Mouse (Mus musculus) kidney, postnatal 0 days (tissue): ENCODE data around the gene Nup160. TPM values are rescaled to one million over a fixed set of nuclear protein-coding genes. Genes with fewer than 3 reads are reported as not detected.

ENCODE experiments used
- ATAC-seq: fragments of 200-750 bp; cut with Nextera tagmentation; replicated peaks from 2 replicates; pipeline ENCODE4 v1.8.0; 2017; ENCODE audit warnings: low read depth, moderate number of reproducible peaks, moderate TSS enrichment, moderate library complexity; ENCODE audit not compliant: low FRiP score
- DNase-seq: peaks from one replicate; pipeline ENCODE4 v3.0.0-alpha.2; 2016; ENCODE audit warnings: low spot score
- H3K27ac ChIP-seq: fragments of 300-500 bp; sonication (generic); 2 replicates; pipeline ENCODE4 v1.5.1; 2014; ENCODE audit warnings: mild to moderate bottlenecking
- H3K27me3 ChIP-seq: fragments of 300-500 bp; sonication (generic); 2 replicates; pipeline ENCODE4 v1.6.1; 2014; ENCODE audit warnings: low read length, mixed read lengths; ENCODE audit not compliant: insufficient read depth
- H3K36me3 ChIP-seq: fragments of 300-500 bp; sonication (generic); 2 replicates; pipeline ENCODE4 v1.6.1; 2014; ENCODE audit warnings: low read length, mixed read lengths; ENCODE audit not compliant: insufficient read depth
- H3K4me1 ChIP-seq: fragments of 300-500 bp; sonication (generic); replicated peaks from 2 replicates; pipeline ENCODE4 v1.6.1; 2014; ENCODE audit warnings: antibody characterized with exemption, low read length, mixed read lengths; ENCODE audit not compliant: insufficient read depth
- H3K4me2 ChIP-seq: fragments of 300-500 bp; sonication (generic); 2 replicates; pipeline ENCODE4 v1.6.1; 2014; ENCODE audit warnings: mild to moderate bottlenecking, low read length, moderate library complexity, mixed read lengths
- H3K4me3 ChIP-seq: fragments of 300-500 bp; sonication (generic); replicated peaks from 2 replicates; pipeline ENCODE4 v1.5.1; 2014; ENCODE audit warnings: low read depth, low read length
- H3K9ac ChIP-seq: fragments of 300-500 bp; sonication (generic); 2 replicates; pipeline ENCODE4 v1.6.1; 2014; ENCODE audit warnings: low read depth, low read length
- H3K9me3 ChIP-seq: fragments of 300-500 bp; sonication (generic); replicated peaks from 2 replicates; pipeline ENCODE4 v1.6.1; 2016; ENCODE audit warnings: low read length, inconsistent platforms, mixed read lengths
- CTCF ChIP-seq: IDR thresholded peaks from 2 replicates; pipeline ENCODE4 v1.5.1; 2016; ENCODE audit warnings: antibody characterized with exemption, low read depth, mild to moderate bottlenecking, moderate library complexity
- WGBS: fragments of 180-500 bp; shearing (Covaris S2); extraction: QIAGEN DNeasy Blood & Tissue Kit; methylation state at CpG from one replicate; pipeline ENCODE4 v1.1.7; 2014; 5-methylcytosine and 5-hydroxymethylcytosine counted together
- polyA plus RNA-seq: library from polyadenylated mRNA; unstranded; fragments of >200 nt; fragmentation: Nextera tagmentation; extraction: Ambion mirVana; gene quantifications from 2 replicates; pipeline ENCODE4 v1.2.1, GENCODE M21; 2015

Nup160 gene
- polyA plus RNA-seq, 1 experiment from 2014 or later: 19.9 TPM

GRCm38 (mm10) chr2:90739327-90739726, 62.3 kb downstream of the Nup160 start:
- H3K9me3 ChIP-seq: no peaks in the 10 kb centered on the region

DNA sequence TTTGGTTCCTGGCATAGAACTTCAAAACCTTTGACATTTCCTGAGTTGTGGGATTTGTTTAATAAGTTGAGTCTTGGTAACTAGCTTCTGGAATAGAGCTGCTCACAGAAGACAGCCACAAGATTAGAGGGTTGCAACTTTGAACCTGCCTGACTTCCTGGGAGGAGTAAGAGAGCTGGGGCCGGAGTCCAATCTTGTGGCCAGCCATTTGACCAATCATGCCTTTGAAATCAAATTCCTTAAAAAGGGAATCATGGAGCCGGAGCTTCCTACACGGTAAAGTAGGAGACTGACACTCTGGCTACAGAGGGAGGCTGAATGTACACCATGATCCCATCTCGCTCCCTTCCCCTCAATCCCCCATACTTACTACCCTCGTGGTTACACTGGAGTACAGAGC, 62.9 kb downstream of the Nup160 start:
- Histone ChIP-seq H3K4me2 (no peak overlapping the region), H3K9me3 (no peaks in the 10 kb centered on the region), H3K9ac (no peak overlapping the region), H3K4me3 (no peak overlapping the region), H3K4me1 (no peaks in the 10 kb centered on the region), H3K36me3 (peaks cover 13% of the 10 kb centered on the region; the same call in 1 of the 2 replicates), H3K27me3 (no peaks in the 10 kb centered on the region), H3K27ac (no peak overlapping the region)
- DNase-seq: no peak
- 78% methylated on average over 5 of the region's 5 CpGs for WGBS
- TF ChIP-seq CTCF: no peak
- peak; percentile 71; the same call in 1 of the 2 replicates for ATAC-seq

More at GRCm38 (mm10) chr2:90739327-90739726, 62.3 kb downstream of the Nup160 start:
- WGBS: 93% methylated on average over 3 of the region's 3 CpGs
- no peak overlapping the region for H3K27ac ChIP-seq
- H3K36me3 ChIP-seq: peaks cover 15% of the 10 kb centered on the region; the same call in 1 of the 2 replicates
- no peaks in the 10 kb centered on the region for H3K4me1 ChIP-seq
- no peaks in the 10 kb centered on the region for H3K27me3 ChIP-seq
- no peak overlapping the region for H3K4me3 ChIP-seq
- DNase-seq (no peak), ATAC-seq (no peak)
- no peak overlapping the region for H3K9ac ChIP-seq
- H3K4me2 ChIP-seq: no peak overlapping the region
- no peak for TF ChIP-seq CTCF

GRCm38 (mm10) chr2:90744285-90745052, 67.5 kb downstream of the Nup160 start:
- ATAC-seq (no peak), DNase-seq (no peak)
- Histone ChIP-seq H3K27me3 (no peaks in the 10 kb centered on the region), H3K9me3 (no peaks in the 10 kb centered on the region), H3K27ac (peak overlapping the region; percentile 82), H3K4me2 (peak overlapping the region; percentile 47), H3K4me1 (no peaks in the 10 kb centered on the region), H3K36me3 (no peaks in the 10 kb centered on the region), H3K9ac (peak overlapping the region; percentile 37; the same call in 1 of the 2 replicates), H3K4me3 (peak overlapping the region; percentile 13; the same call in 1 of the 2 replicates)
- TF ChIP-seq CTCF: no peak
- WGBS: 69% methylated on average over 12 of the region's 12 CpGs

- no peaks in the 10 kb centered on the region for H3K9me3 ChIP-seq
- DNase-seq (peak; percentile 100), ATAC-seq (peak; percentile 100)
- under 1% methylated on average over 44 of the region's 44 CpGs for WGBS
- H3K9ac ChIP-seq: peak within 1 kb of the TSS; percentile 97
- peak; percentile 23; the same call in 1 of the 2 replicates for TF ChIP-seq CTCF
- peak within 1 kb of the TSS; percentile 75 for H3K4me2 ChIP-seq
- no peaks in the 10 kb centered on the region for H3K4me1 ChIP-seq
- no peaks in the 10 kb centered on the region for H3K27me3 ChIP-seq
- no peaks in the 10 kb centered on the region for H3K36me3 ChIP-seq
- peak within 1 kb of the TSS; percentile 98 for H3K4me3 ChIP-seq
- H3K27ac ChIP-seq: peak within 1 kb of the TSS; percentile 99
Observed at GRCm38 (mm10) chr2:90745053-90745678, 68.2 kb downstream of the Nup160 start, which contains the start of gene Fnbp4. TSS of gene Fnbp4 (plus strand) at chr2:90745370.

DNA sequence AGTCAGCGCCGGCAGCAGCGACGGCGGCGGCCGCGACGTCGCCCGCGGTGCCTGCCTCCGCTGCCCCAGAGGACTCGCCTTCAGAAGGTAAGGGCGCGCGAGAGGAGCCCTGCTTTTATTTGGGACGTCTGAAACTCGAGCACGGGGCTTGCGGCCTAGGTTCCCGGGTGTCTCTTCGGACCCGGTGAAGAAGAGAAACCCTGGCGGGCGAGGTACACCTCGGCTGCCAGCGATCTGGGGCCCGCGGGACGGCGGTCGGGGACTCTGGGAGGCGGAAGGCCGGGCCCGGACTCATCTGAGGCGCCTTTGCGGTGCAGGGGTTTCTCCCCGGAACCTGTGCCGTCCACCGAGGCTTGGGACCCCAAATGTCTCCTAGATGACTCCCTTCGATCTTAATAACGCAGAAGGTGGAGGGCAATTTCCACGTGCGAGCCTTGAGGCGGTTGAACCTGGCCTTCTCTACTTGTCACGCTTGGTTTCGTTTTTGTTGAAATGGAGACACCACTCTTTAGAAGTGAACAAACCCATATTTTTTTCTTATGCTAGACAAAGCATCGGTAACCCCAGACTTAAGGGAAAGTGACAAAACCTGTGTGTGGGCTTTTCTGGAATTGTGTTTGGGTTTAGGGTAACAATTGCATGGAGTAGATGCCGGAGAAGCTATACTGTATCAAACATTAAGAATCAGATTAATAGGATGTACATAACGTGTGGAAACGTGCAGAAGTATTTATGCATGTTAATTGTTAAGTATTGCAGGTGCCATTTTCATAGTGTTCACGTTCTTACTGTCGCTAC, 68.9 kb downstream of the Nup160 start:
- ATAC-seq (peak; percentile 11; the same call in 1 of the 2 replicates), DNase-seq (peak; percentile 44)
- peak overlapping the region; percentile 99 for H3K27ac ChIP-seq
- H3K9me3 ChIP-seq: no peaks in the 10 kb centered on the region
- no peaks in the 10 kb centered on the region for H3K27me3 ChIP-seq
- peak overlapping the region; percentile 97 for H3K9ac ChIP-seq
- H3K4me3 ChIP-seq: peak overlapping the region; percentile 98
- TF ChIP-seq CTCF: no peak
- under 1% methylated on average over 54 of the region's 54 CpGs for WGBS
- H3K4me2 ChIP-seq: peak overlapping the region; percentile 75
- H3K36me3 ChIP-seq: 0 out of 2 replicates have a peak, but pooled peaks cover 6% of the 10 kb centered on the region
- H3K4me1 ChIP-seq: no peaks in the 10 kb centered on the region

GRCm38 (mm10) chr2:90746538-90746865, 69.5 kb downstream of the Nup160 start:
- Histone ChIP-seq H3K9ac (peak overlapping the region; percentile 97), H3K4me2 (peak overlapping the region; percentile 75), H3K27ac (peak overlapping the region; percentile 99; the same call in 1 of the 2 replicates), H3K4me1 (no peaks in the 10 kb centered on the region), H3K4me3 (peak overlapping the region; percentile 98), H3K27me3 (no peaks in the 10 kb centered on the region), H3K36me3 (peaks cover 12% of the 10 kb centered on the region), H3K9me3 (no peaks in the 10 kb centered on the region)
- WGBS: 8% methylated on average over 4 of the region's 4 CpGs
- no peak for TF ChIP-seq CTCF
- DNase-seq: peak; percentile 27
- no peak for ATAC-seq
